Mouse (Mus musculus) adrenal gland, postnatal 4 days (tissue): ENCODE data around the gene Pebp1. TPM values are rescaled to one million over a fixed set of nuclear protein-coding genes. Genes with fewer than 3 reads are reported as not detected.
A peak's percentile ranks its signal among the peaks of the same experiment; 100 is the strongest.
"Not testable (repeated sequence)": the region's sequence is repeated elsewhere in the genome, so short reads cannot be mapped to it uniquely, and the experiment has no call there.

Experiments
- DNase-seq, 2 experiments: peaks; one replicate each; pipeline ENCODE4 v3.0.0; 2021 to 2022; ENCODE audit warnings: low spot score in 2 of 2, mixed read lengths in 2 of 2
- long read RNA-seq, 2 experiments: library from polyadenylated mRNA; stranded (forward); transcript quantifications; one replicate each; pipeline ENCODE4 v2.0.0; 2021
- total RNA-seq, 2 experiments: library from RNA; stranded (reverse); gene quantifications; 2 replicates each; pipeline ENCODE4 v1.2.3; 2021

Pebp1 gene
- total RNA-seq: 1,000 to 10,000 TPM in 1 of 2 experiments, 100 to 1,000 TPM in 1; 992 to 1,042 TPM
- long read RNA-seq, experiment 1, transcript Pebp1-201 (4 exons, 1,240 nt): major isoform, 1,394 of 1,448 reads
- long read RNA-seq, experiment 1, partial matches to known transcripts: 16 of 1,448 reads
- long read RNA-seq, experiment 1, other reads (novel, unspliced or antisense): 38 of 1,448 reads
- long read RNA-seq, experiment 2, transcript Pebp1-201 (4 exons, 1,240 nt): major isoform, 1,626 of 1,699 reads
- long read RNA-seq, experiment 2, partial matches to known transcripts: 24 of 1,699 reads
- long read RNA-seq, experiment 2, other reads (novel, unspliced or antisense): 48 of 1,699 reads

DNA sequence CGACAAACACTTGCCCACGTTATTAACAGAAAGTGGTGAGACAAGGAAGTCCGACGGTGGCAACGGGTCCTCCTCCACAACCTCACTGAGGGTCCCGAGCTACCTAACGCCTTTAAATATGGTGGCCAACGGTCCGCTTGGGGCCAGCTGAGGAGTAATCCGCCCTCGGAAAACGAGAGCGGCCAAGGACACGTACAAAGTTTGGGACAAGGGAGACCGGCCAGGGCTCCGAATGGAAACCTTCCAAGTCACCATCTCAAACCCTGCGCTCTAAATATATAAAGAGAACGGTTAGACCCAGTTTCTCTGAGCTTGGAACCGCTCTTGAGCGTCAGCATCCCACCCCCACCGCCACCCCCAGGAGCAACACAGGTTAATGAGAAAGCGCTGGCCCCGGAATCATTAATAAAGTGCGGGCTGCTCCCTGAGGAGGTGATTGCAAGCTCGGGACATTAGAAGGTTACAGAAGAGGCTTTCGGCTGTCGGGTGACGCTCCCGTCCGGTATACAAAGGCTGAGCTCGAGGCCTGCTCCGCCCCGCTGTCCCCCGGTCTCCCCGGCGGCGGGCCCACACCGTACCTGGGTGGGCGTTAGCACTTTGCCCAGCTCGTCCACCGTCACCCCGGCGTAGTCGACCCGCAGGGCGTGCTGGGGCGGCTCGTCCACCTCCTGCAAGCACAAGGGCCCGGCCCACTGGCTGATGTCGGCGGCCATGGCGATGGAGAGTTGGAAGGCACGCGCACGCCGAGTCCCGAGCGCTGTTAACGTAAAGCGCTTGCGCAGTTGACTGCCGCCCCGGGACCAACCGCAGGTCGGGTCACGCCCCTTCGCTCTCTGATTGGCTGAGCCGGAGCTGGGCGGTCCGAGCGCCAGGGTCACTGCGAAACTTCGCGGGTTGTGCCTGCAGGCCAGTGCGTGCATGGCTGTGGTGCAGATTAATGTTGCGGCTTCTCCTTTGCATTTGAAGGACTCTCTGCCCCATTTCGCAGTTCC, at the start of gene Pebp1:
Gene Pebp1 (minus strand): TSS at position 795 of the 992 bp plus-strand sequence.
- DNase-seq: peak; percentile 90 to 93

DNA sequence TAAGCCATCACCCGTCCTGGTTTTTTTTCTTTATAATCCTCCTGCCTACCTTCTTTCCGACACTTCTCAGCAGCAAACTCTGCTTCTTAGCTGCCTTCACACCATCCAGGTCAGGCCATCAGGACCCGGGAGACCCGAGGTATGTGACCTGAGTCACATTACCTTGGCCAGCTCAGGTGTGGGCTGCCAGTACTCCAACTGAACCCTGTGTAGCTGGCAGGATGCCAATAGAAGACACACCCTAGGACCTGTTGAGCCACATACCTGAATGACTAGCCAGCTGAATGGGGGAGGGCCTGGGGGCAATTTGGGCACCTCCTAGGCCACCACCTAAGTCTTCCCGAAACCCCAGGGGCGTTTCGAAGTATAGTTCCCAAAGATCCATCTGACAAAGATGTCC, 43.0 kb upstream of the Pebp1 start:
- DNase-seq: no peak

DNA sequence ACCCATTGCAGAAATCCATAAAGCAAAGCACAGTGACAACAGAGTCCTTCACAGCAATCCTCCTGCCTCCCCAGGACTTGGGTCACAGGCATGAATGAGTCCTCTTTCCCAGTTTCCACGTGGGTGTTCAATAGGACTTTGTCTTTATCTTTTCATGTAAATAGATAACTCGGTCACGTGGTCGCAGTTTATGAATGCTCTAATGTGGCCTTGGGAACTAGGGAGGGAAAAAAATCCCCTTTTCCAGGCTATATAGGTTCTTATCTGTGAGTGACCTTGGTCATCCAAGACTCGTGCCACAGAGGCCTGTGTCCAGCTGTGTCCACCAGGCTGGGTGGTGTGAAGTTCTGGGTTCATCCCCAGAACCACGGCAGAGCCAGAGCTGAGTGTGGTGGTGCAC, 39.0 kb upstream of the Pebp1 start:
- no peak for DNase-seq

DNA sequence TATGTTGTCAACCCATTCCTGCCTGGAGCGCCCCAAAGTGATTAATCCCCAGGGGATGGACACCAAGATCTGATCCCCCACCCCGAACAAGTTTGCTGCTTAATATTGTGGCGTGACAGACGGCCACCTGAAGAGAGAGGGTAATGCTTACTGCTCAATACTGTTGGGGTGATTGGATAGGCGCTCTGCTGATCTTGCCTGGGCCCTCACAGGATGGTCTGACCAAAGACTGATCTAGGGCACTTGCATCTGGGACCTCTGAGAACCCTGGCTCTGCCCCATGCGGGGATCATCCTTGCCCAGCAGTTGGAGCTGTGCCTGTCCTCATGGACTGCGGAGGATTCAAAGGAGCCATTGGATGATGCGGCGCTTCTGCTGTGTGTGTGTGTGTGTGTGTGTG, 36.3 kb upstream of the Pebp1 start:
- DNase-seq: no peak

DNA sequence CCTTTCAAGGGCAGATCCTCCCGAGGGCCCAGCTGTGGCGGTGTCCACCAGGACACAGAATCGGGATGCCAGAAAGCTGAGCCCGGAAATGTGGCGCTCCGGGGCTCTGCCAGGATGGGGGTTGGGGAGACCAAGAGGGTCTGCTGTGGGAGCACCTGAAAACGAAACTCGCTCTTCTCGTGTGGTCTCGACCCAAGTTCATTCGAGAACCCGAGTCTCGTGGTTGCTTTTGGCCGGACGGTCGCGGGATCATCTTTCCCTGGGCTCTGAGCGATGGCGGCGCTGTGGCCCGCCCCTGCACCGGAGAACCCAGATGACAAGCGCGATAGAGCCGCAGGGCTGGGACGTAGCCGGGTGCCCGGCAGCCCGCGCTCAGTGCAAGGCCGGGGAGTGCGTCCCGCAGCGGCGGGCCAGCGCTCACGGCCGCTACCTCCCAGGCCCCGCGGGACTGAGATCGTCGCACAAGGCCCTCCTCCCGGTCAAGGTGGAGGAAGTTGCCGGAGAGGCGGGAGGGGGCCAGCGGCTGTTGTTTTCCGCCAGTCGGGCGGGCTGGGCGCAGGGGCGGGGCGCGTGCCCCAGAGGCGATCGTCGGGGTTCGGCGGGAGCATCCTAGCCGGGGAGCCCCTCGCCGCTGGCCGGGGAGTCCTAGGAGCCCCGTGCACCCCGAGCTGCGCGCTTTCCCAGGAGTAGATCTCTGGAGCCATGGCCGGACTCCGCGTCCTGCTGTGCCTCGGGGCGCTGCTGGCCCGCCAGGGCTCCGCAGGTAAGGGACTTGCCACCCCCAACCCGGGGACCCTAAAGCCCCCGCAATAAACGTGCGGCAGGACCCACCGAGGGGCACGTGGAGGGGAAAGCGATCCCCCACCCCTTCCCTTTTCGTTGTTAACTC, 31.6 kb upstream of the Pebp1 start, which contains the start of gene Vsig10:
Gene Vsig10 (plus strand): TSS at position 343 of the 889 bp plus-strand sequence.
- DNase-seq: peak; percentile 60 to 68

DNA sequence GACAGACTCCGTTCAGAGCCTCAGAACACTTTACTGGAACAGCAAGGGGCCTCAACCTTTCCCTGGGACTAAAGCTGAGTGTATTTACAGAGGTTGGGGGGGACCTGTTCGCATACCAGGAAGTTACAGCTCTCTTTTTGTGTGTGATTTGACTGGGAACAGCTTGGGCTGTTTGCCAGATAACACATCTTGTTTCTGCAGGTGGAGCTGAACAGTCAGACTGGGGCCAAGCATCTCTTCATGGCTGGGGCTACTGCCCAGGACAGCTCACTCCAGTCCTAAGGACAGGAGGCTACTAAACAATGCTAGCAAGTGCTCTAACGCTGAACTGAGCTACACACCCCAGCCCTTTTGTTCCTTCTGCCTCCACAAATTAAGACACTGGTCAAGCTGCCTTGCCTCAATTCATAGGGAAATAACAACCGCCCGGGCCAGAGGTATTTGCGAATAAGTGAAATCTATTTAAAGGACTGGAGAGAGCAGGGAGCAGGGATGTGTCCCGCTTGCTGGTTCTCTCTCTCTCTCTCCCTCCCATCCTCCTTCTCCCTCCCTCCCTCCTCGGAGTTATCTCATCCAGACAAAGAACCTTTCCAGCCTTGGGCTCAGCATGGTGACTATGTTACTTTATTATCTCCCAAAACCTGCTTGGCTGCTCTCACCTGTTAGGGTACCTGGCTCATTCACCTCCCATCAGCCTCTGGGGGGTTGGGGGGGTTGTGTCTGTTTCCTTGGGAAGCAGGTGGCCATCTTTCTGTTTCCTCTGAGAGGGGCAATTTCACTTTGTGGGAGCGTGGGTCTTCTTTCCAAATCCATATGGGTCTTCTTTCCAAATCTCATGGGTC, 27.4 kb upstream of the Pebp1 start:
- no peak for DNase-seq

DNA sequence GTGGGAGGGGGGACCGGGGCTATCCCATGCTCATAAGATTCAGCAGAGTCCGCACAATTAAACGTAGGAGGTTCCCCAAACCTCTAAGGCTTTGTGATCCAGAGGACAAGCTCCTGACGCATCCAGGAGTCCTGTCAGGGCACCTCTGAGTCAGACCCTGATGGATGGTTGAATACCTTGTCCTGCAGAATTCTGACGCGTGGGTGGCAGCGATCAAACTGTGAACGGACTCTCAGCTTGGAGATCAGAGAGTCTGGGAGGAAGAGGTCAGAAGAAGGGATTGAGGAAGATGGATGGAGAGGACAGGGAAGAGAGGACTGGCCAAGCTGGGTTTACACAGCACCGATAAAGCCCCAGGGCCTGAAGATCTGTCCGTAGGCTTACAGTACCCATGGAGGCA, 26.5 kb upstream of the Pebp1 start:
- no peak for DNase-seq

DNA sequence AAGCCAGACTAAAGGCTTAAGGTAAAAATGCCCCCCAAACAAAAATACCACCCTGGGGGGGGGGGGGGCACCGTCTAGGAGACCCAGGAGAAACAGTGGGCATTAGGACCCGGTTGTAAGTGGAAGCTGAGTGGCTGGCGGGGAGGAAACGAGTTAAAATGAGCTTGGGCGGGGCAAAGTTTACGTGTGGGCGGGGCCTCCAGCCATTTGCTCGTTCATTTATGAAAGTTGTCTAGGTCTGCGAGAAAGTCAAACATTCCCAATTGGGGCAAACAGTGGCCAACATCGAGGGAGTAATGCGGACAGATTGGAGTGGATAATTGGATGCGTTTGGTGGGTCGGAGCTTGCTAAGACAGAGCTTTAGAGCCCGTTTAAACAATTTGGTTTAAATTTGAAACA, 26.0 kb upstream of the Pebp1 start:
- DNase-seq: peak in 1 of 2 experiments; percentile 34

DNA sequence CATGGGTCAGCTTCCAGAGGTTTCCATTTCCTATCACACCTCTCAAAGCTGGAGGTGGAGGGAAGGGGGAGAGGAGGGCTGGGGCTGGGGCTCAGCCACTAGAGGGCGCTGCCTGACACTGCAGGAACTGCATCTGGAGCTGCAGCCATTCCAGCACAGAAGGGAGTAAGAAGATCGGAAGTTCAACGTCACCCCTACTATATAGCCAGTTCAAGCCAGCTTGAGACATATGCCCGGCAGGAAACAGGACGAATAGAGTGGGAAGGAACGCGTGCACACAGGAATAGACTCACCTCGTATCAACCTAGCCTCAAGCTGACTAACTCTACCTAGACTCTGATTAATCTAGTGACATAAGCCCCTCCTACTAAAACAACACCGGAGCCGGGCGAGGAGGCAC, 20.3 kb upstream of the Pebp1 start:
- peak; percentile 50 to 55 for DNase-seq

DNA sequence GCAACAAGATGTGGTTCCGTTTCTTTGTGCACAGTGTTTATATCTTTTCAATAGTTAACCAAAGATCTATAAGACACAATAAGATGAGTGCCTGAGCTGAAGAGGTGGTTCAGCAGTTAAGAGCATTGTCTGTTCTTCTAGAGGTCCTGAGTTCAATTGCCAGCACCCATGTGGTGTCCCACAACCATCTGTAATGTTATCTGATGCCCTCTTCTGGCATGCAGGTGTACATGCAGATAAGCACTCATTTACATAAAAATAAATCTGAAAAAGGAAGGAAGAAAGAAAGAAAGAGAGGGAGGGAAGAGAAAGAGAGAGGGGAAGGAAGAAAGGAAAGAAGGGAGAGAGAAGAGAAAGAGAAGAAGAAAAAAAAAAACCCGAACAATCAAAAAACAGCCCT, 19.4 kb upstream of the Pebp1 start:
- DNase-seq: no peak

DNA sequence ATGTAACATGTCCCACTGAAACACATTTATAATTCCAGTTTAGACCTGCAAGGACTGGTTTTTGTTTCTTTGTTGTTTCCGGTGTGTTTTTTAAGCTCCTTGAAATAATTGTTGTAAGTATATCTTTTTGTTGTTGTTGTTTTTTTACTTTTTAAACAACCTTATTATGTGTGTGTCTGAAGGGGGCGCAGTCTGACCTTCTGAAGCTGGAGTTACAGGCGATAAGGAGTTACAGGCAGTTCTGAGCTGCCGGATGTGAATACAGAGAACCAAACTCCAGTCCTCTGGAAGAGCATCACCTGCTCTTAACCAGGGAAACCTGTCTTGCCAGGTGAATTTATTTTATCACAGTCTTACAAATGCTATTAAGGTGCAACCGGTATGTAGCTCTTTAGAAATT, 18.3 kb upstream of the Pebp1 start:
- no peak for DNase-seq

DNA sequence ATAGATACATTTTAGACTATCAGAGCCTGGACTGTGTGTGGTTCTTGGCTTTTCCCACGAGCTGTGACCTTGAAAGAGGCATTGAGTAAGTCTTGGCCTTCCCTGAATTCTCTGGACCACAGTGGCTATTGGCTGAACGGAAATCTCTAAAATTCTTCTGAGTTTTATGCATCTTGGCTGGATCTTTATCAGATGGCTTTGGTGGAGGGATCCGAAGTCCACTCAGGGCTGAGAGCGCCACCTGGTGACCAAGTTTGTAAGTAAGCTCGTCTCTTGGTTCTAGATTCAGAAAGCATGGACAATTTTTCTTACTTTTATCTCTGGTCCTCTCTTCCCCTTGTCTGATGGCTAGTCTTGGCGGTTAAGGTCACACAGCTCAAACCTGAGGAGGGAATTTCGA, 17.5 kb upstream of the Pebp1 start:
- DNase-seq: peak in 1 of 2 experiments; percentile 68

DNA sequence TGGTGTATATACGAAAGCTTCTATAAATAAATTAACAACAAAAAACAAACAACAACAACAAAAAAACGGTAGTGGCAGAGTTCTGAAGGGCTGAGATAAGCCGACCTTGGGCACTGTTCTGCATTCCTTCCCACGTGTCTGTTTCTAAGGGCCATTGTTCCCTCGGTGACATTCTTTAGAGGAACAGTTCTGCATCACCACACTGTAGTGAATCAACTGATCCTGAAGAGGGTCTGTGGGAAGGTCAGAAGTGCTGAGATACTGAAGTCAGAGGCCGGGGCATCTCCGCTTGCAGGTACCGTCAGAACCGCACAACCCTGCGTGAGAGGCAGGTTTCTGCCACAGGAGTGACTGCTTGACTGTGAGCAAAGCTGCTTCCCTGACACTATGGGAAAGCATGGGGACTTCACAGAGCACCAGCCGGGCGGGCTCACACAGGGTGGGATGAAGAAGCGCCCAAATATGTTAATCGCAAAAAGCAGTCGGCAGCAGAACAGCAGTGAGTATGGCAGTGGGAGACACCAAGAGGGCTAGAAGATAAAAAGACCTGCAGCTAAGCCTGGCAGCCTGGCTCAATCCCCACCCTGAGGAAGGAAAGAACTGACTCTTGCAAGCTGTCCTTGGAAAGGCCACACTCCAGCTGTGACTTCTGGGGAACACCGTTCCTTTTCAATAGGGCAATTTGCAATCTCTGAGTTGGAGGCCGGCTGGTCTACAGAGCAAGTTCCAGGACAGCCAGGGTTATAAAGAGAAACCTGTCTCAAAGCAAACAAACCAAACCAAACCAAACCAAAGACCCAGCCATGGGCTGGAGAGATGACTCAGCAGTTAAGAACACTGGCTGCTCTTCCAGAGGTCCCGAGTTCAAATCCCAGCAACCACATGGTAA, 16.5 kb upstream of the Pebp1 start:
- DNase-seq: no peak

DNA sequence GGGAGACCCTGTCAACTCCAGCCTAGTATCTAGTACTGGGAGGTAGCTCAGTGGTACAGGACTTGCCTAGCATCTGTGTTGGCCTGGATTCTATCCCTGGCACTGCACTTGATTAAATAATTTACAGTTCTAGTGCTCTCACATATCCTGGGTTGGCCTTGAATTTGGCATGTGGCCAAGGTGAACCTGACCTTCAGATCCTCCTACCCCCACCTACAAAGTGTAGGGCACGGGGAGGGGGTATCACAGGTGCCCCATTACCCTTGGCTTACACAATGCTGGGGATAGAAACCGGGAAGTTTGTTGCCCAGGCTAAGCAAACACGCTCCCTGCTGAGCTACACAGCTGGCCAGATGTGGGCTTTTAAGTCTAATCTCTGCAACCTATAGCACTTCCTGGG, 15.5 kb upstream of the Pebp1 start:
- DNase-seq: no peak

DNA sequence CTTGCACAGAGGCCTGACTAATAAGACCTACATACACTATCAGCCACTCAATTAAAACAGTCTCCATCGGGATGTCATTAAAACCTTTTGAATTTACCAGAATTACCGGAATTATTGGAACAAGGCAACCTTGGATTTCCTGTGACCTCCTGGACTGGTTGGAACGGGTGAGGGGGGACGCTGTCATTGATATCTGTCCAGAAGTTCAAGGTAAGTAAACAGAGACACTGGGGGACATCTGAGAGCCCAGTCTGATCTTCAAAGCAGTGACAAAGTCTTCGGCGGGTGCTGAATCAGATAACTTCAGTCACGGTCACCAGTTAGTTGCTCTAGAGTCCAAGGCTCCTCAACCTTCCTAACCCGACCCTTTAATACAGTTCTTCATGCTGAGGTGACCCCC, 7.6 kb upstream of the Pebp1 start:
- DNase-seq: no peak

DNA sequence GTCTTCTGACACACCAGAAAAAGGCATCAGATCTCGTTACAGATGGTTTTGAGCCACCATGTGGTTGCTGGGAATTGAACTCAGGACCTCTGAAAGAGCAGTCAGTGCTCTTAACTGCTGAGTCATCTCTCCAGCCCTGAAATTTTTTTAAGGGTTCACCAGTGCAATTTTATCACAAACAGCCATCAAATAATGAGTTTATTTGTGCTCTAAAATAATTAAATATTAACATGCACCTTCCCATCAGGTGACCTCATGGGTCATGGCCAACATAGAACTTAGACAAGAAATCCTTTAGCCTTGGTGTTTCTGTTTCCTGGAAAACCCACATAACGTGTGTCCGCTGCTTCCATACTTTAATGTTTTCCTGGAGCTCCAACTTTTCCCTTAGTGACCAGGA, 6.4 kb upstream of the Pebp1 start:
- not testable (repeated sequence) for DNase-seq

DNA sequence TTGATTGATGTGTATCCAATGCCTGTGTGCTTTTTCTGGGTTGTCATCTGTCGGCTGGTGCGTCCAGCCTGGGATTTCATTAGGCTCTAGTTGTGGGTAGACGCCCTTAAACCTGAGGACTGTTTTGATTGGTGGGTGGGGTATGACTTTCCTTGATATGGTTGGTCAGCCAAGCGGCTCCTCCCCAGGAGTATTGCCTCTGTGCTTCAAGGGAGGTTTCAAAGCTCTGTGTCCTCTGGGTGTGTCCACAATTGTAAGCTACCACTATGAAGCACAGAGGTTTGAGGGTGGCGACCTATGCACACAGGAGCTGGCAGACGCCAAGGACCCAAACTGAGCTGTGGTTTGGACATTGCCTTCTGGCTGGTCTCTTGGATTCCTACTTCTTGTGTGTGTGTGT, 5.1 kb upstream of the Pebp1 start:
- DNase-seq: no peak

DNA sequence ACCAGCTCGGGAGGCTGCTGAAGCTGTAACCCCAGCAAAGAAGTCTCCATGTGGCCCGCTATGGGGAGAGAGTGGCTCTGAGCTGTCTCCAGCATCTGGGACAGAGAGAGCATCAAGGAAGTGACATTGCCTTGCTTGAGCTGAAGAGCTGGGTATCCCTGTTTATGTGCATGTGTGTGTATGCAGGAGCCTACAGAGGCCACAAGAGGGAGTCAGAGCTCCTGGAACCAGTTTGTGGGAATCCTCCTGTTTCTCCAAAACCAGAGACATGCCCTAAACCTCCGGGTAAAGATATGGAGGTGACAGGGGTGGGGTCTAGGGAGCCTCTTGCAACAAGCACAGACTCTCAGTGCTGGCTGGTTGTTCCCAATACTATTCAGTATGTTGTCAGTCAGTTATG, 3.9 kb upstream of the Pebp1 start:
- DNase-seq: no peak

DNA sequence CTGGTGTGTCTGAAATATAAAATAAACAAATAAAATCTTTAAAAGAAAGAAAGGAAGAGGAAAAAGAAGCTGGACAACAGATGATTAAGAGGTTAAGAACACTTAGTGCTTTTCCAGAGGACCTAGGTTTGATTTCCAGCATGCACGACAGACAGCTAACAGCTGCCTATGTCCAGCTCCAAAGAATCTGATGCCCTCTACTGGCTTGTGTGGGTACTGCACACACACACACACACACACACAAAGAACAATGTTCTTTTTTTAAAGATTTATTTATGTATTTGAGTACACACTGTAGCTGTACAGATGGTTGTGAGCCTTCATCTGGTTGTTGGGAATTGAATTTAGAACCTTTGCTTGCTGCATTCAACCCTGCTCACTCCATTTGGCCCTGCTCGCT, 2.7 kb upstream of the Pebp1 start:
- no peak for DNase-seq
